Mouse (Mus musculus) erythroblast, embryonic 14.5 days (primary cell): ENCODE data around the gene Lin54.

Source experiments
- GATA1 ChIP-seq: IDR thresholded peaks from 2 replicates; pipeline ENCODE4 v1.6.1; 2012; ENCODE audit warnings: low read length, inconsistent platforms, mixed read lengths
- TAL1 ChIP-seq: IDR thresholded peaks from 3 replicates; pipeline ENCODE4 v1.6.1; 2012; ENCODE audit warnings: low read length, inconsistent platforms, mixed read lengths

DNA sequence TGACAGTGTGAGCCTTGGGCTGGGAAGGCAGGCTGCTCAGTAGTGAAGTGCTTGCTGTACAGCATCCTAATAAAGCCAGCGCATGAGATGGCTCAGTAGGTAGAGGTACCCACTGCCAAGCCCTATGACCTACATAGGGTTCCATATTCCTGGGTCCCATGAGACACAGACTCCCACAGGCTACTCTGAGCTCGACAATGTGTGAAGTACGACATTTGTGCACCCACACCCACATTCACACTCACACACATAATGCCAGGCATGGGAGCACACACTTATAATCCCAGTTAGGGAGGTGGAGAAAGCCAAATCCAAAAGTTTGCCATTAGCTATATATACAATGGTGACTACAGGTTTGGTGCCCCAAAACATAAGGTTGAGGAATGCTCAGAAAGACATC is 103.7 kb downstream of the Lin54 start:
- TF ChIP-seq TAL1 = no peak
- no peak for TF ChIP-seq GATA1
